Mouse (Mus musculus) adrenal gland, adult 8-10 months (tissue): ENCODE results near the gene C3ar1. TPM values are rescaled to one million over a fixed set of nuclear protein-coding genes. Genes with fewer than 3 reads are reported as not detected.

ENCODE experiments used
- DNase-seq: peaks from one replicate; pipeline ENCODE4 v3.0.0; 2022
- total RNA-seq, 4 experiments: library from RNA; stranded (reverse); gene quantifications; 2 replicates each; pipeline ENCODE4 v1.2.4; 2022

Gene C3ar1
- total RNA-seq, 4 experiments from 2014 or later = 3.6 to 14.5 (median 8.7) TPM

DNA sequence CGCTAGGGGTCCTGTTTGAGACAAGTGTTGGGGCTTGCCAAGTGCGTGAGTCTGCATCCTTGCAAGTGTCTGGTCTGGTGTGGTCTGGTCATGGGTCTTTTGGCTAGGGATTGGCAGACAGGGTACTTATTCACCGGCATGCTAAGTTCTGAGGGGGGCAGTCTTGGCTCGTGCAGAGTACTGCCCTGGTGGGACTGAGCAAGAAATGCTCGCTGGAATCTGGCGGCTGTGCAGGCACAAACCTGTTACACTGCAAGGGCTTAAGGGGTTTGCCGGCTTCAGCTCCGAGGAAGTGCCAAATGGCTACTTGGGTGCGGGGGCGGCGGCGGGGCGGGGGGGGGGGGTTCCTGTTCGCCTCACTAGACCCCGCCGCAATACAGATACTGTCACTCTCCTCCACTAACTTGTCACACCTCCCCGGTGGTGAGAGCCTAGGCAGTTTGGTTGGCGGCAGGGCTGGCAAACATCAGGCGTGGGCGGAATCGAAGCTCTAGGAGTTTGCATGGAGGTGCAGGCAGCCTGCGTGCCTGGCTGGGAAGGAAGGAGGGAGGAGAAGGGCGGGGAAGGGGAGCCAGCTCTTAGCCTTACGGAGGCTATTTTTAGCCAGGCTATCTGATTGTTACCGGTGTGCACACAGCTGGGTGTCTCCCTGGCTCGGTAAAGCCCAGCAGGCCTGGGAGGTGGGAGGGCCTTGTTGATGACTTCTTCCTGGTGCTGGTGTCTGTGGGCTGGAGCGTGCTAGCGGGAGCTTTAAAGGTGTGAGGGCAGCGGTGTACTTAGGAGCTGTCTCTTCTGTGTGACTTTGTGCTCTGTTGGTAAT lies 29.8 kb downstream of the C3ar1 start:
- DNase-seq = no peak

DNA sequence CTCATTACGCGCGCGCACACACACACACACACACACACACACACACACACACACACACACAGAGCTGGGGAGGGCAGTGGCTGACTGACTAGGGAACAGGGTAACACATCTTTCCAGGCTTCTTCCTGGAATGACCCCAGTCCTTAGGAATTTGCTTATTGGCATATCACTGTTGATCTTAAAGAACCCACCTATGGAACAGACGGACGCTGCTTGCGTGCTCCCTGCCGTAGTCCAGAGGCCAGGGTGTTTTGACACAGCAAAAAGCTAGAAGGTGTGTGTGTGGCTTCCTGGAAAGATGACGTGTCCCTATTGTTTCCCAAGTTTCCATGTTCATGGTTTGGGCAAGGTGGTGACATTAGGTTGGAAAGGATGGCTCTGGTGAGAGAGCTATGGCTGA lies 30.8 kb downstream of the C3ar1 start:
- no peak for DNase-seq

DNA sequence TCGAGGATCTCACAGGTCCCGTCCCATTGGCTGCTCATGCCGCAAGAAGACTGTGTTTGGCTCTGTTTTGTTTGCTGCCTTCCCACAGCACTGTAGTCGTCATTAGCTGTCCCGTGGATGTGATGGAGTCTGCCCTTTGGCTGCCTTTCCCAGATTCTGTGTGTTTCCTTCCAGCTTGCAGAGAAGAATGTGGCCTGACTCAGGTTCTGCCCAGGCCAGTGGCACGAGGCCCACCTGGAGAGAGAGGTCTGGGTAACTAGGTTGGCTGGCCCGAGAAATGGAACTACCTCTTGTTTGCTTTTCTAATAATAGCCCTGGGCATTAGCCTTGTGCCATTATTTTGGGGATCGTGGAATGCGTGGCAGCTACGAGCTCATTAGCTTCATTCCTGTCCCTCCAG lies 31.9 kb downstream of the C3ar1 start:
- no peak for DNase-seq

DNA sequence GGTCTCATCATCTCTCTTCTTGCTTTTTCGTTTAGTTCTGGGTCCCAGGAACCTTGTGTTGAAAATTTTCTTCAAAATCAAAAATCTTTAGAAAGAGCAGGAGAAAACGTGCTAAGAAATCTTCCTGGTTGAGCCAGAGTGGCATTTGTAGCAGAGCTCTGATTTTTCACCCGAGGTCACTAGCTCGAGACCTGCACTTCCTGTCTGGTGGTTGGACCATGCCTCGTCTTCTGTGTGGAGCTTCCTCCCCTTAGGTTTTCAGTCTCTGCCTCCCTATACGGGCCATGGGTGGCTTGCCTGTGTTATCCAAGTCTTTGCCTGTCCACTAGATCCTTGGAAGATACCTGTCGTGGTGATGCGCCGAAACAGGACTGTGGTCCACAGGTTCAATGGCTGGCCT lies 34.1 kb downstream of the C3ar1 start:
- DNase-seq = no peak

DNA sequence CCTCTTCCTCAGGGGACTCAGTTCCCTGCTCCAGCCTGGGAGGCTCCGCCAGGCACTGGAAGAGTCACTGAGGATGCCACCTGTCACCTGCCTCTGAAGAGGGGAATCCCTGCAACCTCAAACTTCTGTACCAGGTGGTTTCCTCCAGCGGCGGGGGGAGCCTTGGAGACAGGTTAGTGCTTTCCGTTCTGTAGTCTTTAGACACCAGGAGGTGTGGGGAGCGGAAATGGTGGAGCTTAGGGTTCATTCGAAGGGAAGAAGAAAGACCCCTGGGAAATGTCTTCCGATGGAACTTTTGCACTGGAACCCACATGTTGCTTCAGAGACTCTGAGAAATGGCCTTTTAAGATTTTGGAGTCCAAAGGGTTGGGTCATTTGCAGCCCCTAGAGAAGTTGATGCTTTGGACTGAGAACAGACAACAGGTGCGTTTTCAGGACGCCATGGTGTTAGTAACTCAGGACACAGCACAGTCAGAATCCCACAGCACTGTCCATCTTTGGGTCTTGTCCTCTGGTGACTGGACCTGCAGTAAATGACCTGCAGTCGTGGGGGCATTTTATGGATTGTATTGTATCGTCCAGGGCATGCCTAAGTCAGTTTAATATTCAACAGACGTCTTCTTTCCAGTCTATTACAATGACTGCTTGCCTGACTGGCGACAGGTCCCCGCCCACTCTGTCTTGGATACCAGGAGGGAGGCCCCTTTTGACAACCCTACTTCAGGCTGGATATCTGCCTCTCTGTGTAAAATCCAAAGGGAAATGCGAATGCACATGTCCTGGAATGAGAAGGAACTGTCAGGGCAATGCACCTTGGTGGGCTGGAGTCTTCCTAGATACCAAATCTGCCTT lies 34.9 kb downstream of the C3ar1 start:
- DNase-seq = no peak

DNA sequence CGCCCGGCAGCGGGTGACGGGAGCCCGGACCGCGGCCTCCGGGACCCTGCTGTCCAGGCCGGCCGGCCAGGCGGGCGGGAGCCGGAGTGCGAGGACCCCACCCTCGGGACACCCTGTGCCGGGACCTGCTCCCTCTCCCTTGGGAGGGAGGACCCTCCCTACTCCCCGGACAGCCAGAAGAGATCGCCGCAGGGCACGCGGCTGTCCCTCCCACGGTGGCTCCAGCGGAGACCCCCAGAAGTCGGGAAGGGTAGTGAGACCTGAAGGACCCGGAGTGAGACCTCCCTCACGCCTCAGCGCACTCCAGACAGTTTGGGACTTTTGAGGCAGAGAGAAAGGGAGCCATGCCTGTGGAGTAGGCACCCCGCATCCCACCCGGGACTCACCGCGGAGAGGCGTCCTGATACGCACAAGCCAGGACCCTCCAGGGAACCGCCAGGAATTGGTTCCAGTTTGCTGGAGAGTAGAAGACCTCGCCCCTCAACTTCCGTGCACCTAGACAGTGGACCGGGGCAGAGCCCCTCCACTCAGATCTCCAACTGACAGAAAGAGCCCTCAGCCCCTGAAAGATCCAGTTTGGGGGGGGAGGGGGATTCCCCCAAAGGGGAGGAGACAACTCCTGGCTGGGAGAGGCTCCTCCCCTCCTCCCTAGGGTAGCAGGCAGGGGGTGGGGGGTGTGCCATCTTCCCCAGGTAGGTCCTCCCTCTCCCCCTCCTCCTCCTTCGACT lies 35.7 kb downstream of the C3ar1 start:
- peak; percentile 43 for DNase-seq

DNA sequence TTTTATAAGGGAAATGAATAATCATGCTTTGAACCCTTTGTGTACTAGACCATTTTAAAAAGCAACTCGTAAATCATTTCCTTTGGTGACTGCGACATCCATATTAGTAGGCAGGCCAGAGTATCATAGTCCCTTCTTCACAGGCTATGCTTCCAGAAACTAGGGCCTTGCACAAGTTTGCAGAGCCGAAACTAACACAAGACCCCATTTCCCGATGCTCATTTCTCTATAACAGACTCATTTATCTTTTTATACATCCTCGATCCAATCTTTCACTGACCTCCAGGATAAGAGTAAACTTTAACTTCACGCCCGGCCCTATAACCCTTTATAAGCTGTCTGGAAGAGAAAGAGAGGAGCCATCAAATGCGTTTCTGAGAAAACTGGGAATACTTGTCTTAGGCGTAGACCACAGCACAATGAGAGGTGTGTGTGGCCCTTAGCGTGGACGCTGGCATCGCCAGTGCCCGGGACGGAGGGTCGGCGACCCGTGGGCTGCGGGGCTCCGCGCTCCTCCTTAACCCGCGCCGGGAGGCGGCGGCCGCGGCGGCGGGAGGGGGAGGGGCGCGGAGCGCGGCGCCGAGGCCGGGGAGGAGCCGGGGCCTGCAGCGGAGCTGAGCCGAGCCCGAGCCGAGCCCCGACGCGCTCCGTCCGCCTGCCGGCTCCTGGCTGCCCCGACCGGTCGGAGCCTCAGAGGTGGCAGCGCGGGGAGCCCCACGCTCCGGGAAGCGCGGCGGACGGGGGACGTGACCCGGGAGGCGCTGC lies 36.5 kb downstream of the C3ar1 start, which contains the start of gene Foxj2:
Foxj2 (plus strand) TSS at position 609 of the 765 bp plus-strand sequence.
- peak; percentile 45 for DNase-seq

DNA sequence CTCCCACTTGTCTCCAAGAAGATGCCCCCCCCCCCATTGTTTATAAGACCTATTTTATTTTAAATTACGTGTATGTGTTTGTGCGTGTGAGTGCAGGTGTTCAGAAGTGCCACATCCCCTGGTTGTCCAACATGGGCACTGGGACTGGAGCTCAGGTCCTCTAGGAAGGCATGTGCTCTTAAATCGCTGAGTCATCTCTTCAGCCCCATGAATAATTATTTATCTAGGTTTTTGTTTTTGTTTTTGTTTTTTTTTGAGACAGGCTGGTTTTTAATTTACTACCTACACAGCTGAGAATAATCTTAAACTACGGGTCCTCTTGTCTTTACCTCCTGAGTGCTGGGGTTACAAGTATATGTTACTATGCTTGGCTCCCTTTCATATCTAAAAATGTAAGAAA lies 42.3 kb downstream of the C3ar1 start:
- DNase-seq = no peak

DNA sequence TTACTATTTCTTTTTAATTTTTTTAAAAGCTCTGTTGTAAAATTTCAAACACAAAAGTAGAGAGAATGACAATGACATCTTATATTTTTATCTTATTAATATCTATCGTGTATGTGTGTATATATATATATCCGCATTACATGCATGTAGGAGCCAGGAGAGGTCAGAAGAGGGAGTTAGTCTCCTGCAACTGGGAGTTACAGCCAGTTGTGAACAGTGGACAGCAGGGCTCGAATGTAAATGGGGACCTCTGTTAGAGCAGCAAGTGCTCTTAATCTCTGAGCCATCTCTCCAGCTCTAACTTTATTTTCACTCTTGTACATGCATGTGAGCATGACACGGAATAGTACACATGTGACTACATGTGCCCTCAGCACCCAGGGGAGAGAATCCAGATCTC lies 43.2 kb downstream of the C3ar1 start:
- no peak for DNase-seq

DNA sequence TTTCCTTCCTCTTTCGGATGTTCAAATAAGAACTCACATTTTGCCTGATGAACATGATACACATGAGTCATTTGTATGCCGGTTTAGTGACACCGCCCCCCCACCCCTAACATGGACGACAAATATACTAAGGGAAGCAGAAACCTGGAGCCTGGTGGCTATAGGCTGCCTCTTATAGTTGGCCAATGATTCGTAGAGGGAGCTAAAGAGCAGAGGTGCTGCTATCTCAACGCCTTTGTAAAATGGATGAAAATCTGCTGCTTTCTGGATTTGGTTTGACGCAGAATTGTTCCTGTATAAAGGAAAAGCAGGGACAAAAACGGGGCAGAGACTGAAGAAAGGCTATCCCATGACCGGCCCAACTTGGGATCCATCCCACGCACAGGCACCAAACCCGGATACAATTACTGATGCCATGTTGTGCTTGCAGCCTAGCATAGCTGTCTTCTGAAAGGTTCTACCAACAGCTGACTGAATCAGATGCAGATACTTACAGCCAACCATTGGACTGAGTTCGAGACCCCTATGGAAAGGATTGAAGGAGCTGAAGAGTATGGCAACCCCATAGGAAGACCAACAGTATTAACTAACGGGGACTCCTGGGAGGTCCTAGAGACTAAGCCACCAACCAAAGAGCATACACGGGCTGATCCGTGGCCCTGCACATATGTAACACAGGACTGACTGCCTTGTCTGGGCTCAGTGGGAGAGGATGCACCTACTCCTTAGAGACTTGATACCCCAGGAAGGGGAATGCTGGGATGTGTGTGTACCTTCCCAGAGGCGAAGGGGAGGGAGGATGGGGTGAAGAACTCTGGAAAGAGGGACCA lies 44.0 kb downstream of the C3ar1 start:
- no peak for DNase-seq

DNA sequence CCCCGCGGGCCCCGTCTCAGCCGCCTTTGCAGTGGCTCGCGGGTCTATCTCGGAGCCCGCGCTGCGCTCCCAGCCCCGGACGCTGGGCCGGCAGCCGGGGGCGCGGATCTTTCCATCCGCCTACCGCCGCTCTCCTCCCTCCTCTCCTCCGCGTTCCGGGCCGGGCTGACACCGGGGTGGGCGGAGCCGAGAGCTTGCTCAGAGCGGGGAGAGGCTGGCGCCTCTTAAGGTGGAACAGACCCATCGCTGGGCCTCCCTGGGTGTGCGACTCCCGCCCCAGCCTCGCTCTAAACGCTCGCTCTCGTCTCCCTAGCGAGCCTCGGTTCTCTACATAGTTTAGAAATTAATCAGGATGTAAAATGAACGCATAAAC lies 44.7 kb downstream of the C3ar1 start:
- DNase-seq = peak; percentile 94

DNA sequence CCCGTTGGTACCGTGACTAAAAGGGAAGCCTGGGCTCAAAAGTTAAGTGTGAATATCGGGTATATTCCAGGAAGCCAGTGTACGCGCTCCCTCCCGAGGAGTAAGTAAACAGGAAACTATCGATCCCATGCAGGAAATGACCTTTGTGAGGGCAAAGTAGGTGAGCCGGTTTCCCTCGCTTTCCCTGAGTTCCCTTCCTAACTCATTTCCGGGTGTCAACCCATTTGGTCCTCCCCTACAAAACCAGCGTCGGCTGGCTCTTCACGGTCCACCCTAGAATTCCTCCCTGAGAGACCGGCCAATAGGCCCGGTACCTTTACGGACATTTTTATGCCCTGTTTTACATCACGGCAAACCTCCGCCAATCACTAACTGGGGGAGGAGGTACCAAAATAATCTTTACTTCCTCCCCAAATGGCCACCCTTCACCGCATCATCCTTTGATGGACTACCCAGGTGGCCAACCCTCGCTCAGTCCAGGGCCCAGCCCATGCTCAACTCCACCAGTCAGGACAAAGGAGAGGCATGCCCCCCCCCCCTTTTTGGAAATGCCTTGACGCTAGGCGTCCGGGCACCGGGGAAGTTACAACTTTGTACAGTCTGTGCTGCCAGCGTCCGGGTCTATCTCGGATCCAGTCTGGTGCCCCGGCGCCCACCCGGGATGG lies 45.2 kb downstream of the C3ar1 start:
- peak; percentile 98 for DNase-seq

DNA sequence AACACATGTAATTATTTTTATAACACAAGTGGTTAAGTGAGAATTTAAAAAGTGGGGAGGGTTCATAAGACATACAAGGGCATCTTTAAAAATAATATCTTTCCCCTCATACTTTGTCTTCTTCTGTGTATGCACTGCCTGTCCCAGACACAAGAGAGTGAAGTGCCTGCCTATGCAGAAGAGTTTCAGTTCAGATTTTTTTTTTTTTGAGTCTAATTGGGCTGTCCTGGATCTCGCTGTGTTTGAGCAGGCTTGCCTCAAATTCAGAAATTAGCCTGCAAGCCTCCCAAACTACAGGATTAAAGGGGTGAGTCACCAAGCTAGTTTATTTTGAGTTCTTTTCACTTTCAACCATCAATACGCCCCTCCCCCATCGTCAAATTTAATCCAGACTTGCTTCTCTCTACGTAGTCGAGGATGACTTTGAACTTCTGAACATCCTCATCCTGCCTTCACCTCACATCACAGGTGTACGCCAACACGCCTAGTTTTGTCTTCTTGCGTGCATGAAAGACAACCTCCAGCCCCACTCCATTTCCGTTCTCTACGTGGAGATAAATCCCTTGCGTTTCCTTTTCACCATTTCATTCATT lies 45.8 kb downstream of the C3ar1 start:
- no peak for DNase-seq

DNA sequence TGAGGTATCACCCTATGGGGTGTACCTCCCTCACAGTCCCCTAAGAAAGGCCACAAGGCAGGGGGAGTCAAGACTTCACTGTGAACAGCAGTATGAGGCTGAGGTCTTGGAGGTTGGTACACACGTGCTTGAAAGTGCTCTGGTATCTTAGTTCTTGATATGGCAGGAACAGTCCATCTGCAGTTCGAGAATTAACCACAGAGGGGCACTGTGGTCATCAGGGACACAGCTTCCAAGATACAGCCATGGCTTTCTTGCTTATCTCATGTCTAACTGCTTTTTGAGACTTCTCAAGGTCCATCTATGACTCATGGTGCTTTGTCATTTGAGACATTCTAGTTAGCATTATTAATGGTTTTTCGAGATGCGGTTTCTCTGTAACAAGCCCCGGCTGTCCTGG lies 51.5 kb downstream of the C3ar1 start:
- peak; percentile 81 for DNase-seq

DNA sequence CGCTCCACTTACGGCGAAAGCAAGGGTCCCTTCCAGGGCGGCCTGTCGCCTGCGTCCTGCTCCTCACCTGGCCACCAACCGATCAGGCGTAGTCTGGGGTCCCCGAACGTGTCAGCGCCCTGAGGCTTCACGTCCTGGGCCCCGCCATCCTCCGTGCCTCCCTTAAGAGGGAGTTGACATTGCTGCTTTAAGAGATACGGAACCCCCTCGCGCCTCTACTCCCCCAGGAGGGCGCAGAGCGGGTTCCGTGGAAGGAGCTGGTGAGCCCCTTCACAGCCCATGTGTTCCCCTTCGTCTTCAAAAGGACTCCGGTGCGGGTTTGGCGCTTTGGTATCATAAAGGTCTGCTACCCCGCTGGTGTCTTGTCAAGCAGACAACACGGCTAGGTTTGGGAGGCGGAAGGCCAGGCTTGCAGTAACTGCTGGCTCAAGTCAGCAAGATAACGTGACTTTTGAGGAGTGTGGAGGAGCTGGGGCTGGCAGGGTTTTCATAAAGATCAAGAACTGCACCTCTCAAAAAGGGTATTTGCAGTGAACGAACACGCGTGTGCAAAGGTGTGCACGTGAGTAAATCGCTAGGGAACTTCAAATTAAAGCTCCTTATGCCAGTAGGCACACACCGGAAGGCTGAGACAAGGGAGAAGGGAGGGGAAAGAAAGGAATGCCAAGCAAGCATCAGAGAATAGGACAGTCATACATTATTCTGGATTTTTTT lies 54.0 kb downstream of the C3ar1 start:
- no peak for DNase-seq

DNA sequence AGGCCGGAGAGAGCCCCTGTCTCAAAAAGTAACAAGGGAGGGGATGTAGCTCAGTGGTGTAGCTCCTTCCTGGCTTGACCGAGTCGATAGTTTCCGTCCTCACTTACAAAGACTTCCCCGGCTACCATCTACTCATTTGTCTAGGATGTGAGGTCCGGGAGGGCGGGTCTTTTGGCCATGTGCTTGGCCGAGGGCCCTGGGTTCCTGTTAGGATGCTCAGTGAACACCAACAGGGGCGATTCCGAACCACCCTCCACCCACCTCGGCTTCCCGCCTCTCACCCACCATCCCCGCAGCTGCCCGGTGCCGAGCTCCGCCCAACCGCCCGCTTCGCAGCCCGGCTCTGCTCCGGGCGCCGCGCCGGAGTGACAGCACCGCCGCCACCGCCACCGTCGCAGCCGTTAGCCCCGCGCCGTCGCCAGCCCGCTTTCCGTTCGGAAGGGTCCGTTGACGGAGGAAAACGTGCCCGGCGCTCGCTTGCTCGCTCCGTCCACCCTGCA lies 54.6 kb downstream of the C3ar1 start, which contains the start of gene Slc2a3:
Slc2a3 (minus strand) TSS at position 340 of the 500 bp plus-strand sequence.
- DNase-seq = no peak

DNA sequence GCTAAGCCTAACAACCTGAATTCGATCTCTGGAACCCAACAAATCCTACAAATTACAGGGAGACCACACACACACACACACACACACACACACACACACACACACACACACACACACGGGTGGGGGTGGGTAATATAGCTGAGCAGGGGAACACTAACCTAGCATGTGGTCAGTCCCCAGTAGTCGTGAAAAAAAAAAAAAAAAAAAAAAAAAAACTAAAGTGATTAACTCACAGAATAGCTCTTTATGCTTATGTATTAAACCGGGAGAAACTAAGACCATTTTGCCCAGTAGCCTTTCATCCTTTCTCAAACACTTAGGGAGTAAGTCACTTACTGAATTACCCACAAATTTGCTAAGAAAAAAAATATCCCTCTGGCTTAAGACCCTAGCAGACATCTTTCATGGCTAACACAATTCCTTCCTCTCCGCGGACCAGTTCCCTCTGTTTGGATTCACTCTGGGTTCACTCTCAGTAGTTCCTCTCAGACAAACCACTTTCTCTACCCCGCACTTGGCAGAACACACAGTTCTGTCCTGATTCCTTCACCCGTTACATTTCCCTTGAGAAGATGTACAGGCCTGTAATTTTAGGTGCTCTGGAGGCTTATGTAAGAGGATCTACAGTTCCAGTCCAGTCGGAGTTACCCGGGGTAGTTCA lies 55.2 kb downstream of the C3ar1 start:
- DNase-seq = no peak
